Mouse (Mus musculus): ENCODE data around the gene Pax3. TPM values are rescaled to one million over a fixed set of nuclear protein-coding genes. Genes with fewer than 3 reads are reported as not detected.

The Pax3 gene
- polyA plus RNA-seq, 1 experiment: 0.37 TPM

- TF ChIP-seq POLR2A (IDR thresholded peaks at IDR 0.05; ENCODE audit: control insufficient read depth, low read depth, low read length) (no peak), CTCF (IDR thresholded peaks at IDR 0.05; ENCODE audit: control insufficient read depth, insufficient read depth, insufficient replicate concordance, low read depth, low read length) (no peak)
- Histone ChIP-seq H3K27ac (ENCODE audit: control insufficient read depth, insufficient read depth, low read depth, low read length) (no peak overlapping the region), H3K4me3 (ENCODE audit: control insufficient read depth, low read depth, low read length) (no peak overlapping the region), H3K36me3 (ENCODE audit: control insufficient read depth, insufficient read depth, low read length) (no peaks in the 10 kb centered on the region), H3K27me3 (ENCODE audit: control insufficient read depth, insufficient read depth, low read length) (no peaks in the 10 kb centered on the region), H3K4me1 (ENCODE audit: control insufficient read depth, insufficient read depth, low read length) (no peaks in the 10 kb centered on the region)
Observed at GRCm38 (mm10) chr1:78148011-78148623, 48.8 kb downstream of the Pax3 start.

- H3K4me1 ChIP-seq (ENCODE audit: control insufficient read depth, insufficient read depth, low read length): no peaks in the 10 kb centered on the region
- H3K36me3 ChIP-seq (ENCODE audit: control insufficient read depth, insufficient read depth, low read length): no peaks in the 10 kb centered on the region
- H3K27ac ChIP-seq (ENCODE audit: control insufficient read depth, insufficient read depth, low read depth, low read length): no peak overlapping the region
- no peak overlapping the region for H3K4me3 ChIP-seq (ENCODE audit: control insufficient read depth, low read depth, low read length)
- H3K27me3 ChIP-seq (ENCODE audit: control insufficient read depth, insufficient read depth, low read length): no peaks in the 10 kb centered on the region
- TF ChIP-seq CTCF (IDR thresholded peaks at IDR 0.05; ENCODE audit: control insufficient read depth, insufficient read depth, insufficient replicate concordance, low read depth, low read length): no peak
- TF ChIP-seq POLR2A (IDR thresholded peaks at IDR 0.05; ENCODE audit: control insufficient read depth, low read depth, low read length): no peak
Observed at GRCm38 (mm10) chr1:78143403-78143802, 53.5 kb downstream of the Pax3 start.

GRCm38 (mm10) chr1:78142912-78143311 is 54.0 kb downstream of the Pax3 start:
- TF ChIP-seq POLR2A (IDR thresholded peaks at IDR 0.05; ENCODE audit: control insufficient read depth, low read depth, low read length) (no peak), CTCF (IDR thresholded peaks at IDR 0.05; ENCODE audit: control insufficient read depth, insufficient read depth, insufficient replicate concordance, low read depth, low read length) (no peak)
- Histone ChIP-seq H3K27ac (ENCODE audit: control insufficient read depth, insufficient read depth, low read depth, low read length) (no peak overlapping the region), H3K4me3 (ENCODE audit: control insufficient read depth, low read depth, low read length) (no peak overlapping the region), H3K27me3 (ENCODE audit: control insufficient read depth, insufficient read depth, low read length) (no peaks in the 10 kb centered on the region), H3K4me1 (ENCODE audit: control insufficient read depth, insufficient read depth, low read length) (no peaks in the 10 kb centered on the region), H3K36me3 (ENCODE audit: control insufficient read depth, insufficient read depth, low read length) (no peaks in the 10 kb centered on the region)

- TF ChIP-seq POLR2A (IDR thresholded peaks at IDR 0.05; ENCODE audit: control insufficient read depth, low read depth, low read length) (no peak), CTCF (IDR thresholded peaks at IDR 0.05; ENCODE audit: control insufficient read depth, insufficient read depth, insufficient replicate concordance, low read depth, low read length) (no peak)
- H3K27me3 ChIP-seq (ENCODE audit: control insufficient read depth, insufficient read depth, low read length): no peaks in the 10 kb centered on the region
- no peak overlapping the region for H3K4me3 ChIP-seq (ENCODE audit: control insufficient read depth, low read depth, low read length)
- no peaks in the 10 kb centered on the region for H3K4me1 ChIP-seq (ENCODE audit: control insufficient read depth, insufficient read depth, low read length)
- no peak overlapping the region for H3K27ac ChIP-seq (ENCODE audit: control insufficient read depth, insufficient read depth, low read depth, low read length)
- no peaks in the 10 kb centered on the region for H3K36me3 ChIP-seq (ENCODE audit: control insufficient read depth, insufficient read depth, low read length)
Observed at GRCm38 (mm10) chr1:78141741-78142501, 55.0 kb downstream of the Pax3 start.

- Histone ChIP-seq H3K27me3 (ENCODE audit: control insufficient read depth, insufficient read depth, low read length) (no peaks in the 10 kb centered on the region), H3K36me3 (ENCODE audit: control insufficient read depth, insufficient read depth, low read length) (no peaks in the 10 kb centered on the region), H3K4me1 (ENCODE audit: control insufficient read depth, insufficient read depth, low read length) (no peaks in the 10 kb centered on the region), H3K4me3 (ENCODE audit: control insufficient read depth, low read depth, low read length) (no peak overlapping the region), H3K27ac (ENCODE audit: control insufficient read depth, insufficient read depth, low read depth, low read length) (no peak overlapping the region)
- TF ChIP-seq CTCF (IDR thresholded peaks at IDR 0.05; ENCODE audit: control insufficient read depth, insufficient read depth, insufficient replicate concordance, low read depth, low read length) (no peak), POLR2A (IDR thresholded peaks at IDR 0.05; ENCODE audit: control insufficient read depth, low read depth, low read length) (no peak)
Observed at GRCm38 (mm10) chr1:78141314-78141713, 55.6 kb downstream of the Pax3 start.

- no peaks in the 10 kb centered on the region for H3K36me3 ChIP-seq (ENCODE audit: control insufficient read depth, insufficient read depth, low read length)
- no peaks in the 10 kb centered on the region for H3K4me1 ChIP-seq (ENCODE audit: control insufficient read depth, insufficient read depth, low read length)
- H3K27me3 ChIP-seq (ENCODE audit: control insufficient read depth, insufficient read depth, low read length): no peaks in the 10 kb centered on the region
- no peak for TF ChIP-seq POLR2A (IDR thresholded peaks at IDR 0.05; ENCODE audit: control insufficient read depth, low read depth, low read length)
- TF ChIP-seq CTCF (IDR thresholded peaks at IDR 0.05; ENCODE audit: control insufficient read depth, insufficient read depth, insufficient replicate concordance, low read depth, low read length): no peak
- H3K4me3 ChIP-seq (ENCODE audit: control insufficient read depth, low read depth, low read length): no peak overlapping the region
- H3K27ac ChIP-seq (ENCODE audit: control insufficient read depth, insufficient read depth, low read depth, low read length): no peak overlapping the region
Observed at GRCm38 (mm10) chr1:78140505-78141303, 56.2 kb downstream of the Pax3 start.

- Histone ChIP-seq H3K4me3 (ENCODE audit: control insufficient read depth, low read depth, low read length) (no peak overlapping the region), H3K27ac (ENCODE audit: control insufficient read depth, insufficient read depth, low read depth, low read length) (no peak overlapping the region), H3K27me3 (ENCODE audit: control insufficient read depth, insufficient read depth, low read length) (no peaks in the 10 kb centered on the region), H3K36me3 (ENCODE audit: control insufficient read depth, insufficient read depth, low read length) (no peaks in the 10 kb centered on the region), H3K4me1 (ENCODE audit: control insufficient read depth, insufficient read depth, low read length) (no peaks in the 10 kb centered on the region)
- no peak for TF ChIP-seq CTCF (IDR thresholded peaks at IDR 0.05; ENCODE audit: control insufficient read depth, insufficient read depth, insufficient replicate concordance, low read depth, low read length)
- no peak for TF ChIP-seq POLR2A (IDR thresholded peaks at IDR 0.05; ENCODE audit: control insufficient read depth, low read depth, low read length)
Observed at GRCm38 (mm10) chr1:78139287-78139686, 57.6 kb downstream of the Pax3 start.

All from testis, adult 2 months (tissue).